Mouse (Mus musculus): ENCODE data around the gene Gm26938.

DNA sequence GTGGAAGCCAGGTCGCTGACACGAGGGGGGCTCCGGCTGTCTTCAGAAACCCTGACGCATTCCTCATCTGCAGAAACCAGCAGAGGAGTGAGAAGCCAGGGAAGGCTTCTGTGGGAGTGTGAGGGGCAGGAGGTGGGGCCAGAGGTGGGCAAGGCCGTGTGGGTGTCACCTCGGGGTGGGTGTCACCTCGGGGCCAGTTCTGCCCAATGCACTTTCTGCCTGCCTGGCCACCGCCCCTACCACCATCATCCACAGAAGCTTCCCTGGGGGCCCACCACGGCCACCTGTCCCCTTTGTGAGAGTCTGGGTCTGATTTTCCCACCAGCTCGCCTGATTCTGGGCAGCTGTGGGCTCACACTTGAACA, 13.1 kb downstream of the Gm26938 start:
- no peak for TF ChIP-seq POLR2A (IDR thresholded peaks at IDR 0.05; ENCODE audit: insufficient read depth, low read depth, low read length)
- TF ChIP-seq CTCF (IDR thresholded peaks at IDR 0.05), result no peak

All from heart, adult 2 months (tissue).